Mouse (Mus musculus) heart, embryonic 12.5 days (tissue): ENCODE data around the gene Fstl4. TPM values are rescaled to one million over a fixed set of nuclear protein-coding genes. Genes with fewer than 3 reads are reported as not detected.

ENCODE experiments used
- ATAC-seq: fragments of 200-750 bp; cut with Nextera tagmentation; 2 replicates; pipeline ENCODE4 v1.8.0; 2017; ENCODE audit warnings: moderate TSS enrichment, moderate library complexity; ENCODE audit not compliant: insufficient number of reproducible peaks, low FRiP score
- H3K27ac ChIP-seq: fragments of 300-500 bp; sonication (generic); 2 replicates; pipeline ENCODE4 v1.5.1; 2016; ENCODE audit warnings: mild to moderate bottlenecking, moderate library complexity; ENCODE audit not compliant: poor library complexity, severe bottlenecking
- H3K27me3 ChIP-seq: fragments of 300-500 bp; sonication (generic); replicated peaks from 2 replicates; pipeline ENCODE4 v1.6.1; 2016; ENCODE audit warnings: mild to moderate bottlenecking, moderate library complexity
- H3K36me3 ChIP-seq: fragments of 300-500 bp; sonication (generic); 2 replicates; pipeline ENCODE4 v1.6.1; 2016; ENCODE audit warnings: mild to moderate bottlenecking, moderate library complexity
- H3K4me1 ChIP-seq: fragments of 300-500 bp; sonication (generic); replicated peaks from 2 replicates; pipeline ENCODE4 v1.6.1; 2016; ENCODE audit warnings: mild to moderate bottlenecking
- H3K4me2 ChIP-seq: fragments of 300-500 bp; sonication (generic); 2 replicates; pipeline ENCODE4 v1.6.1; 2016; ENCODE audit warnings: mild to moderate bottlenecking, moderate library complexity
- H3K4me3 ChIP-seq: fragments of 300-500 bp; sonication (generic); 2 replicates; pipeline ENCODE4 v1.5.1; 2016; ENCODE audit warnings: mild to moderate bottlenecking
- H3K9ac ChIP-seq: fragments of 300-500 bp; sonication (generic); 2 replicates; pipeline ENCODE4 v1.6.1; 2016; ENCODE audit warnings: mild to moderate bottlenecking, moderate library complexity
- H3K9me3 ChIP-seq: fragments of 300-500 bp; sonication (generic); replicated peaks from 2 replicates; pipeline ENCODE4 v1.6.1; 2016; ENCODE audit warnings: mild to moderate bottlenecking, moderate library complexity
- WGBS: fragments of 180-500 bp; shearing (Covaris S2); methylation state at CpG from one replicate; pipeline ENCODE4 v1.1.7; 2016; 5-methylcytosine and 5-hydroxymethylcytosine counted together
- polyA plus RNA-seq: library from polyadenylated mRNA; unstranded; fragments of >200 nt; fragmentation: Nextera tagmentation; extraction: Ambion mirVana; gene quantifications from 2 replicates; pipeline ENCODE4 v1.2.1, GENCODE M21; 2016

The Fstl4 gene
- polyA plus RNA-seq, 1 experiment from 2014 or later: 14.8 TPM

DNA sequence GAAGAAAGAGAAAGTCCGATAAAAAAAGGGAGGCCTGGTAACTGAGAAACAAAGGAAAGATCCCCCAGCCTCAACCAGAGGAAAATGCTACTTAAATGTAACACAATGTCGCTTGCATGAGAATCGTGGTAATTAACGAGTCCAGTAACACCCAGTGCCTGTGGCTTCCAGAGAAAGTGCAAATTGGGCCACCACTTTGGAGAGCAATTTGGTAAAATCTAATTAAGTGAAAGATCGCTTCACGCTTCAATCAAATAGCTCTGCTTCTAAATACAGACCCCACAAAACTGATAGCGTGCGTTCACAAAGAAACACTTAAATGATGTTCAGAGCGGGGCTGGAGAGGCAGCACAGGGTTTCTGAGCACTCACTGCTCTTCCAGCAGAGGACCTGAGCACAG, 446.4 kb downstream of the Fstl4 start:
- Histone ChIP-seq H3K36me3 (no peaks in the 10 kb centered on the region), H3K27me3 (no peaks in the 10 kb centered on the region), H3K9ac (no peak overlapping the region), H3K4me3 (no peak overlapping the region), H3K4me1 (no peaks in the 10 kb centered on the region), H3K27ac (no peak overlapping the region), H3K9me3 (no peaks in the 10 kb centered on the region), H3K4me2 (no peak overlapping the region)
- 72% methylated on average over 9 of the region's 9 CpGs for WGBS
- ATAC-seq: no peak

DNA sequence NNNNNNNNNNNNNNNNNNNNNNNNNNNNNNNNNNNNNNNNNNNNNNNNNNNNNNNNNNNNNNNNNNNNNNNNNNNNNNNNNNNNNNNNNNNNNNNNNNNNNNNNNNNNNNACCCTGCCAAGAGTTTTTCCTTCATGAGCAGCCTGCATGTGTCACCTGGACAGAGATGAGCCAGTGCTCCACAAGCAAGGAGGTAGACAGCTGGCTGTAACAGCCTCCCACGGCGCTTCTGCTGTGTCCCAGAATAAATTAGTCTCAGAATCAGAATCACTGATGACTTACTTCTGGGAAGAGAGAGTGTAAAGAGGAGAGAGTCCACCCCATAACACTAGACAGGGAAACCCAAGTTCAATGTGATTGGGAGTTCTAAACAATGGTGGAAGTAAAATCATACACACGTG, 464.6 kb downstream of the Fstl4 start:
- Histone ChIP-seq H3K4me2 (no peak overlapping the region), H3K27ac (no peak overlapping the region), H3K9ac (no peak overlapping the region), H3K36me3 (no peaks in the 10 kb centered on the region), H3K27me3 (no peaks in the 10 kb centered on the region), H3K9me3 (0 out of 2 replicates have a peak, but pooled peaks cover 5% of the 10 kb centered on the region), H3K4me1 (peaks cover 9% of the 10 kb centered on the region), H3K4me3 (no peak overlapping the region)
- WGBS: 85% methylated on average over 3 of the region's 3 CpGs
- ATAC-seq: no peak

DNA sequence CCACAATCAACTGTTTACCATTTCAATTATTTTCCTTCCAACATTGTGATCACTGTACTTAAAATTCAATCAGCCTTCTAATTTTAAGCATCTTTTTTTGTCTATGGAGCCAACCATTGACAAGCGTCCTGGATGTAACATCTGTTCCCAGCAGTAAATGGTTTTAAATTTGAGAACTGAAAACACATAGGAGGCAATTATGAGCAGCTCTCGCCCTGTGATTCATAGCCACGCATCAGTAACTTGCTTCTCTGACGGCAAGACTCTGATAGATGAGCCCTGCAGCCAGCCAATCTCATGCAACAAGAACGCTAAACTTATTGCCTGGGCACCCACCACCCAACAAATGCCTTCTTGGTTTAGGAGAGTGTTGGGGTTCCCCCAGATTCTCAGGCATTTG, 467.4 kb downstream of the Fstl4 start:
- Histone ChIP-seq H3K4me3 (no peak overlapping the region), H3K27me3 (no peaks in the 10 kb centered on the region), H3K4me2 (no peak overlapping the region), H3K27ac (no peak overlapping the region), H3K9me3 (no peaks in the 10 kb centered on the region; the same call in 1 of the 2 replicates), H3K4me1 (peaks cover 9% of the 10 kb centered on the region), H3K9ac (no peak overlapping the region), H3K36me3 (no peaks in the 10 kb centered on the region)
- 86% methylated on average over 5 of the region's 5 CpGs for WGBS
- no peak for ATAC-seq

DNA sequence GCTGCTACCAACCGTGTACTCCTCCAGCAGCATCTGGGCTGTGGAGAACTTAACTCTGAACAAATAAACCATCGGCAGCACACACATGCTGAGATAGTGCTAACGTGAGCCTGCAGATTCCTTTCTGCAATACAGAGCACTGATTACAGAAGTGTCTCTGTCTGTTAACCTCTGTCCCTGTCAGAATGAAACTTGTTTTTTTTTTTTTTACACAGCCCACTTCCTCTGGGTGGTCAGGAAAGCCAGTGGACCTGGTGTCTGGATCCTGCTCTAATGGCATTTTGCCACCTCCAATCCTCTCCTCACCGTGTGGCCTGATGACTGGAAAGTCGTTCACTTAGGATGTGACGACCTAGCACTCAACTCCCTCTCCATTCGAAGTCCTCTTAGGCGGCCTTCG, 469.2 kb downstream of the Fstl4 start:
- no peak overlapping the region for H3K27ac ChIP-seq
- H3K4me2 ChIP-seq: no peak overlapping the region
- WGBS: 36% methylated on average over 9 of the region's 9 CpGs
- peaks cover 6% of the 10 kb centered on the region; the same call in 1 of the 2 replicates for H3K9me3 ChIP-seq
- H3K36me3 ChIP-seq: no peaks in the 10 kb centered on the region
- no peak overlapping the region for H3K9ac ChIP-seq
- H3K4me3 ChIP-seq: no peak overlapping the region
- peaks cover 9% of the 10 kb centered on the region for H3K4me1 ChIP-seq
- ATAC-seq: no peak
- no peaks in the 10 kb centered on the region for H3K27me3 ChIP-seq
